Mouse (Mus musculus) erythroblast, embryonic 14.5 days (primary cell): ENCODE data around the gene Gprc5c. TPM values are rescaled to one million over a fixed set of nuclear protein-coding genes. Genes with fewer than 3 reads are reported as not detected.

Experiments
- H3K27me3 ChIP-seq: 2 replicates; pipeline ENCODE4 v1.6.1; 2012; ENCODE audit warnings: inconsistent platforms; ENCODE audit not compliant: control insufficient read depth
- H3K36me3 ChIP-seq: 2 replicates; pipeline ENCODE4 v1.6.1; 2012; ENCODE audit warnings: mild to moderate bottlenecking, inconsistent platforms; ENCODE audit not compliant: control insufficient read depth
- H3K4me1 ChIP-seq: 2 replicates; pipeline ENCODE4 v1.6.1; 2012; ENCODE audit warnings: inconsistent platforms; ENCODE audit not compliant: control insufficient read depth
- H3K4me3 ChIP-seq: replicated peaks from 2 replicates; pipeline ENCODE3; 2012; ENCODE audit warnings: moderate library complexity, mild to moderate bottlenecking, inconsistent platforms
- H3K9me3 ChIP-seq: 2 replicates; pipeline ENCODE4 v1.6.1; 2012; ENCODE audit warnings: low read length, inconsistent platforms, mixed read lengths; ENCODE audit not compliant: control insufficient read depth
- GATA1 ChIP-seq: IDR thresholded peaks from 2 replicates; pipeline ENCODE4 v1.6.1; 2012; ENCODE audit warnings: low read length, inconsistent platforms, mixed read lengths
- TAL1 ChIP-seq: IDR thresholded peaks from 3 replicates; pipeline ENCODE4 v1.6.1; 2012; ENCODE audit warnings: low read length, inconsistent platforms, mixed read lengths
- polyA plus RNA-seq: library from polyadenylated mRNA; stranded (reverse); fragments of >175 nt; gene quantifications from 2 replicates; pipeline ENCODE4 v1.2.3, GENCODE M21; 2012

Gene Gprc5c
- polyA plus RNA-seq, result 0.02 and 0.06 TPM in 2 replicates

- TF ChIP-seq TAL1, result no peak
- TF ChIP-seq GATA1, result no peak
- peaks cover 66% of the 10 kb centered on the region for H3K27me3 ChIP-seq
- H3K4me3 ChIP-seq, result peak within 1 kb of the TSS; percentile 58
These were observed at the start of gene Gprc5c for GRCm38 (mm10) chr11:114850452-114851268. Gene Gprc5c (plus strand): TSS chr11:114851152.

GRCm38 (mm10) chr11:114801906-114802305, 49.0 kb upstream of the Gprc5c start:
- TF ChIP-seq TAL1 (no peak), GATA1 (no peak)
- no peaks in the 10 kb centered on the region for H3K9me3 ChIP-seq
- H3K4me3 ChIP-seq, result no peak overlapping the region
- H3K36me3 ChIP-seq, result no peaks in the 10 kb centered on the region
- H3K4me1 ChIP-seq, result no peaks in the 10 kb centered on the region
- H3K27me3 ChIP-seq, result no peaks in the 10 kb centered on the region

More at GRCm38 (mm10) chr11:114850452-114851268, at the start of gene Gprc5c:
- Histone ChIP-seq H3K9me3 (no peaks in the 10 kb centered on the region), H3K4me1 (peaks cover 3% of the 10 kb centered on the region), H3K36me3 (no peaks in the 10 kb centered on the region)

GRCm38 (mm10) chr11:114802540-114803267, 48.2 kb upstream of the Gprc5c start:
- Histone ChIP-seq H3K27me3 (no peaks in the 10 kb centered on the region), H3K36me3 (no peaks in the 10 kb centered on the region), H3K4me1 (no peaks in the 10 kb centered on the region), H3K4me3 (no peak overlapping the region), H3K9me3 (no peaks in the 10 kb centered on the region)
- TF ChIP-seq TAL1, result no peak
- TF ChIP-seq GATA1, result no peak

- Histone ChIP-seq H3K4me3 (no peak overlapping the region), H3K36me3 (no peaks in the 10 kb centered on the region), H3K27me3 (no peaks in the 10 kb centered on the region), H3K9me3 (no peaks in the 10 kb centered on the region), H3K4me1 (no peaks in the 10 kb centered on the region)
- no peak for TF ChIP-seq TAL1
- no peak for TF ChIP-seq GATA1
These were observed 47.0 kb upstream of the Gprc5c start for GRCm38 (mm10) chr11:114803990-114804389.

- H3K36me3 ChIP-seq, result no peaks in the 10 kb centered on the region
- no peaks in the 10 kb centered on the region for H3K4me1 ChIP-seq
These were observed 43.9 kb upstream of the Gprc5c start for GRCm38 (mm10) chr11:114807025-114807424.

GRCm38 (mm10) chr11:114807686-114808427, 43.1 kb upstream of the Gprc5c start:
- no peaks in the 10 kb centered on the region for H3K4me1 ChIP-seq
- H3K27me3 ChIP-seq, result no peaks in the 10 kb centered on the region
- no peak for TF ChIP-seq TAL1
- TF ChIP-seq GATA1, result no peak
- no peaks in the 10 kb centered on the region for H3K36me3 ChIP-seq
- no peaks in the 10 kb centered on the region for H3K9me3 ChIP-seq
- H3K4me3 ChIP-seq, result no peak overlapping the region

More at GRCm38 (mm10) chr11:114807025-114807424, 43.9 kb upstream of the Gprc5c start:
- TF ChIP-seq TAL1 (no peak), GATA1 (no peak)
- Histone ChIP-seq H3K4me3 (no peak overlapping the region), H3K27me3 (no peaks in the 10 kb centered on the region), H3K9me3 (no peaks in the 10 kb centered on the region)

GRCm38 (mm10) chr11:114809371-114809770, 41.6 kb upstream of the Gprc5c start:
- H3K27me3 ChIP-seq, result no peaks in the 10 kb centered on the region
- no peaks in the 10 kb centered on the region for H3K36me3 ChIP-seq
- TF ChIP-seq TAL1 (no peak), GATA1 (no peak)
- no peaks in the 10 kb centered on the region for H3K9me3 ChIP-seq
- H3K4me3 ChIP-seq, result no peak overlapping the region
- no peaks in the 10 kb centered on the region for H3K4me1 ChIP-seq

- Histone ChIP-seq H3K4me1 (no peaks in the 10 kb centered on the region), H3K27me3 (no peaks in the 10 kb centered on the region), H3K9me3 (no peaks in the 10 kb centered on the region), H3K36me3 (no peaks in the 10 kb centered on the region), H3K4me3 (no peak overlapping the region)
- TF ChIP-seq GATA1 (no peak), TAL1 (no peak)
These were observed 40.6 kb upstream of the Gprc5c start for GRCm38 (mm10) chr11:114810344-114810743.
